In the genomic region with DNA sequence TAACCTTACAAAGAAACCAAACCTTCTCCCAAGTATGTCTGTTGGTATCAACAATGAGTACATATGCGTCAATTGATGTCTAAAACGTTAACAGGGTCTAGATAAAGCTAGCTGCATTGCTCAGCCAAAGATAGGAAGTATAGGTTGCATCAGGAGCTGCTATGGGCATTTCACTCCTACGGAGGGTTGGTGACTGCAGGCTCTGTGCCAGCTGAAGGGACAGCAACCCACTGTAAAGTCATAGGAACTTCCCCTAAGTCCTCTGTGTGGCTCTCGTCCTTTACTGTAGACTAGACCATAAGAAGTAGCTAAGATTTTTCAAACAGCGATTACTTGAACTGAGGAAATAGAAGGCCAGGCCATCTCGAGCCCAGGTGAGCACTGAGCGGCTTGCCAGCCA, we compare ENCODE assay signal across 17 mouse cellular contexts.
A peak's percentile ranks its signal among the peaks of the same experiment; 100 is the strongest.
DNase-seq lines count a peak whose midpoint lies in the region; ATAC-seq and TF ChIP-seq lines count a peak whose summit lies in the region.
"Had no signal": no experiment of that assay in that cellular context is flagged by ENCODE, and none has a peak within 500 bp of the region (broad histone marks: within the 10 kb centered on the region; RNA-seq: fewer than 3 reads in every experiment).

No protein-coding gene starts in this region.

- H3K27me3 ChIP-seq in MEL (ENCODE audit: control insufficient read depth in 1 of 2, insufficient read depth in 2 of 2, low read length in 2 of 2): no peaks in the 10 kb centered on the region
- H3K27me3 ChIP-seq: limb, embryonic 15.5 days; megakaryocyte, embryonic 14.5 days had no signal

- TF ChIP-seq CTCF in layer of hippocampus, adult 2 months (conservative IDR thresholded peaks at IDR 0.05): no peak
- TF ChIP-seq CTCF in MEL (IDR thresholded peaks at IDR 0.05 in 2 of 3, conservative IDR thresholded peaks at IDR 0.05 in 1 of 3; ENCODE audit: control insufficient read depth in 1 of 3, insufficient read depth in 1 of 3, low read depth in 2 of 3, low read length in 3 of 3, poor library complexity in 1 of 3, severe bottlenecking in 1 of 3): no peak

- H3K9ac ChIP-seq in MEL (ENCODE audit: control insufficient read depth, low read depth, low read length, poor library complexity, severe bottlenecking): no peak overlapping the region
- H3K9ac ChIP-seq: limb, embryonic 15.5 days; liver, postnatal 0 days had no signal

- TF ChIP-seq RAD21 in MEL (IDR thresholded peaks at IDR 0.05; ENCODE audit: low read depth, low read length): no peak

- no peaks in the 10 kb centered on the region for H3K9me3 ChIP-seq in MEL (replicated peaks; ENCODE audit: insufficient read depth, low read length)
- H3K9me3 ChIP-seq: limb, embryonic 15.5 days; megakaryocyte, embryonic 14.5 days had no signal

- H3K36me3 ChIP-seq in MEL (ENCODE audit: control insufficient read depth in 1 of 2, insufficient read depth in 2 of 2, low read length in 2 of 2): no peaks in the 10 kb centered on the region; a peak in 1 of 4 replicates

- ATAC-seq in common myeloid progenitor, adult 5-6 weeks (replicated peaks; ENCODE audit: low read depth, poor library complexity, severe bottlenecking): peak; percentile 70
- peak; percentile 85 for ATAC-seq in megakaryocyte, adult 5-6 weeks (ENCODE audit: poor library complexity, severe bottlenecking)
- ATAC-seq: CD4-positive, CD25-positive, alpha-beta regulatory T cell, adult 4 months; liver, postnatal 0 days had no signal

- H3K79me2 ChIP-seq in MEL (ENCODE audit: control insufficient read depth, insufficient read depth, low read length, poor library complexity): no peaks in the 10 kb centered on the region

- peak overlapping the region; percentile 90 for H3K27ac ChIP-seq in layer of hippocampus, adult 2 months
- H3K27ac ChIP-seq in MEL (ENCODE audit: control insufficient read depth, low read depth, low read length): no peak overlapping the region
- H3K27ac ChIP-seq: gastrocnemius, adult 2 months had no signal

- TF ChIP-seq EP300 in MEL (IDR thresholded peaks at IDR 0.05; ENCODE audit: low read depth in 1 of 2, low read length in 2 of 2): no peak

- intact Hi-C loops in gastrocnemius, postnatal 14 days (cut with DNase I; ENCODE audit: low total_unique reads): no loop called here

- no peak for DNase-seq in layer of hippocampus, adult 2 months (ENCODE audit: low spot score in 2 of 2)
- DNase-seq in layer of hippocampus, adult 18-20 months (ENCODE audit: low spot score in 2 of 2): no peak
- peak; percentile 18 for DNase-seq in MEL (ENCODE audit: low read depth, low spot score)
- no peak for DNase-seq in cerebellum, adult 11 months
- no peak for DNase-seq in gastrocnemius, postnatal 14 days
- DNase-seq: adrenal gland, postnatal 14 days; cerebellum, postnatal 14 days; gastrocnemius, adult 2 months; heart, postnatal 36 days; kidney, postnatal 10 days; liver, postnatal 0 days had no signal

- no peak for TF ChIP-seq POLR2A in MEL (IDR thresholded peaks at IDR 0.05; ENCODE audit: control insufficient read depth in 1 of 2, insufficient read depth in 1 of 2, low read depth in 1 of 2, low read length in 2 of 2, poor library complexity in 1 of 2)

- H3K4me1 ChIP-seq in MEL (ENCODE audit: control insufficient read depth in 1 of 2, insufficient read depth in 2 of 2, low read length in 2 of 2): no peaks in the 10 kb centered on the region

- H3K4me3 ChIP-seq in layer of hippocampus, adult 2 months: no peak overlapping the region
- no peak overlapping the region for H3K4me3 ChIP-seq in MEL (ENCODE audit: control insufficient read depth in 1 of 2, insufficient read depth in 1 of 2, low read depth in 2 of 2, low read length in 2 of 2)
- H3K4me3 ChIP-seq: gastrocnemius, adult 2 months; limb, embryonic 15.5 days; myocyte had no signal

TF ChIP-seq in MEL, 35 proteins besides CTCF, POLR2A, EP300 and RAD21:
- TF ChIP-seq NELFE (IDR thresholded peaks at IDR 0.05; ENCODE audit: low read depth, low read length) (no peak), TAL1 (IDR thresholded peaks at IDR 0.05; ENCODE audit: low read length) (no peak), MYB (IDR thresholded peaks at IDR 0.05; ENCODE audit: low read depth, low read length) (no peak), ZMIZ1 (IDR thresholded peaks at IDR 0.05; ENCODE audit: low read depth, low read length) (no peak), ZKSCAN1 (IDR thresholded peaks at IDR 0.05; ENCODE audit: low read depth, low read length) (no peak), MYC (IDR thresholded peaks at IDR 0.05; ENCODE audit: low read depth, low read length) (no peak), CHD1 (IDR thresholded peaks at IDR 0.05; ENCODE audit: low read depth, low read length) (no peak), USF1 (IDR thresholded peaks at IDR 0.05; ENCODE audit: low read depth, low read length) (no peak), GABPA (IDR thresholded peaks at IDR 0.05; ENCODE audit: low read depth, low read length) (no peak), USF2 (IDR thresholded peaks at IDR 0.05; ENCODE audit: borderline replicate concordance in 1 of 2, insufficient read depth in 1 of 2, low read depth in 1 of 2, low read length in 2 of 2) (no peak), SMC3 (IDR thresholded peaks at IDR 0.05; ENCODE audit: low read depth, low read length) (no peak), HCFC1 (IDR thresholded peaks at IDR 0.05; ENCODE audit: low read depth, low read length) (no peak), MEF2A (IDR thresholded peaks at IDR 0.05; ENCODE audit: extremely low read depth, insufficient replicate concordance, low read depth, low read length, poor library complexity, severe bottlenecking) (no peak), ZNF384 (IDR thresholded peaks at IDR 0.05; ENCODE audit: low read depth, low read length) (no peak), RCOR1 (IDR thresholded peaks at IDR 0.05; ENCODE audit: low read depth, low read length) (no peak), BHLHE40 (IDR thresholded peaks at IDR 0.05; ENCODE audit: borderline replicate concordance, low read depth, low read length) (no peak)
